Mouse (Mus musculus) ES-Bruce4 (cell line): ENCODE data around the gene Mef2a. TPM values are rescaled to one million over a fixed set of nuclear protein-coding genes. Genes with fewer than 3 reads are reported as not detected.

ENCODE experiments used
- H3K27ac ChIP-seq: 2 replicates; pipeline ENCODE4 v1.5.1; 2012; ENCODE audit warnings: low read length, inconsistent platforms; ENCODE audit not compliant: insufficient read depth
- H3K27me3 ChIP-seq: 2 replicates; pipeline ENCODE4 v1.6.1; 2012; ENCODE audit warnings: mild to moderate bottlenecking, low read length, inconsistent platforms; ENCODE audit not compliant: control insufficient read depth, poor library complexity, insufficient read depth, severe bottlenecking
- H3K36me3 ChIP-seq: 2 replicates; pipeline ENCODE4 v1.6.1; 2012; ENCODE audit warnings: inconsistent platforms, mild to moderate bottlenecking, low read length, moderate library complexity; ENCODE audit not compliant: control insufficient read depth, poor library complexity, insufficient read depth, severe bottlenecking
- H3K4me1 ChIP-seq: one replicate; pipeline ENCODE4 v1.8.1; 2011; ENCODE audit warnings: low read length; ENCODE audit not compliant: control insufficient read depth, insufficient read depth
- H3K4me3 ChIP-seq: 2 replicates; pipeline ENCODE4 v1.5.1; 2011; ENCODE audit warnings: low read depth, mild to moderate bottlenecking, low read length
- H3K9ac ChIP-seq: 2 replicates; pipeline ENCODE4 v1.6.1; 2012; ENCODE audit warnings: low read depth, mild to moderate bottlenecking, inconsistent platforms; ENCODE audit not compliant: poor library complexity, severe bottlenecking
- H3K9me3 ChIP-seq: replicated peaks from 2 replicates; pipeline ENCODE4 v1.6.1; 2012; ENCODE audit warnings: mild to moderate bottlenecking, low read length, inconsistent platforms; ENCODE audit not compliant: control insufficient read depth, poor library complexity, insufficient read depth, severe bottlenecking
- CTCF ChIP-seq: IDR thresholded peaks from one replicate; pipeline ENCODE4 v1.8.1; 2011; ENCODE audit warnings: low read depth, low read length
- EP300 ChIP-seq: IDR thresholded peaks from 2 replicates; pipeline ENCODE4 v1.6.1; 2011; ENCODE audit warnings: low read depth, low read length; ENCODE audit not compliant: insufficient read depth
- POLR2A ChIP-seq: IDR thresholded peaks from one replicate; pipeline ENCODE4 v1.8.1; 2011; ENCODE audit warnings: low read length; ENCODE audit not compliant: insufficient read depth
- polyA plus RNA-seq: library from polyadenylated mRNA; stranded (reverse); fragments of >200 nt; gene quantifications from 2 replicates; pipeline ENCODE4 v1.2.4, GENCODE M21; 2011; ENCODE audit warnings: low read depth; ENCODE audit not compliant: missing spikeins, insufficient read depth, insufficient read length

Mef2a gene
- polyA plus RNA-seq, 1 experiment = 29.5 TPM

- no peaks in the 10 kb centered on the region for H3K36me3 ChIP-seq
- no peak for TF ChIP-seq EP300
- no peak for TF ChIP-seq POLR2A
- no peak for TF ChIP-seq CTCF
- no peak overlapping the region for H3K4me3 ChIP-seq
Observed at GRCm38 (mm10) chr7:67390095-67390494, 17.4 kb upstream of the Mef2a start.

GRCm38 (mm10) chr7:67384942-67385872 lies 12.5 kb upstream of the Mef2a start:
- no peaks in the 10 kb centered on the region for H3K36me3 ChIP-seq
- TF ChIP-seq EP300 (no peak), CTCF (no peak), POLR2A (no peak)
- H3K4me1 ChIP-seq = no peaks in the 10 kb centered on the region
- H3K9me3 ChIP-seq = no peaks in the 10 kb centered on the region
- H3K9ac ChIP-seq = no peak overlapping the region
- no peak overlapping the region for H3K4me3 ChIP-seq
- H3K27ac ChIP-seq = no peak overlapping the region
- no peaks in the 10 kb centered on the region for H3K27me3 ChIP-seq

More at GRCm38 (mm10) chr7:67390095-67390494, 17.4 kb upstream of the Mef2a start:
- Histone ChIP-seq H3K27ac (no peak overlapping the region), H3K9me3 (no peaks in the 10 kb centered on the region), H3K27me3 (no peaks in the 10 kb centered on the region), H3K4me1 (no peaks in the 10 kb centered on the region), H3K9ac (no peak overlapping the region)

GRCm38 (mm10) chr7:67380174-67381129 lies 7.8 kb upstream of the Mef2a start:
- H3K27ac ChIP-seq = no peak overlapping the region
- TF ChIP-seq CTCF = no peak
- no peak for TF ChIP-seq EP300
- no peaks in the 10 kb centered on the region; the same call in 1 of the 2 replicates for H3K27me3 ChIP-seq
- no peaks in the 10 kb centered on the region for H3K36me3 ChIP-seq
- no peaks in the 10 kb centered on the region for H3K4me1 ChIP-seq
- no peaks in the 10 kb centered on the region for H3K9me3 ChIP-seq
- H3K4me3 ChIP-seq = no peak overlapping the region
- no peak overlapping the region for H3K9ac ChIP-seq

GRCm38 (mm10) chr7:67376796-67377195 lies 4.1 kb upstream of the Mef2a start:
- no peak for TF ChIP-seq CTCF
- no peak for TF ChIP-seq EP300
- TF ChIP-seq POLR2A = no peak
- no peaks in the 10 kb centered on the region; the same call in 1 of the 2 replicates for H3K27me3 ChIP-seq
- H3K27ac ChIP-seq = no peak overlapping the region
- H3K4me3 ChIP-seq = no peak overlapping the region
- H3K9ac ChIP-seq = no peak overlapping the region
- H3K9me3 ChIP-seq = no peaks in the 10 kb centered on the region
- H3K4me1 ChIP-seq = no peaks in the 10 kb centered on the region
- H3K36me3 ChIP-seq = no peaks in the 10 kb centered on the region

GRCm38 (mm10) chr7:67373975-67374374 lies 1.3 kb upstream of the Mef2a start:
- H3K27me3 ChIP-seq = no peaks in the 10 kb centered on the region; the same call in 1 of the 2 replicates
- TF ChIP-seq POLR2A (no peak), EP300 (no peak)
- no peaks in the 10 kb centered on the region for H3K36me3 ChIP-seq
- H3K4me3 ChIP-seq = no peak overlapping the region
- H3K9me3 ChIP-seq = no peaks in the 10 kb centered on the region
- H3K9ac ChIP-seq = 0 out of 2 replicates have a peak overlapping the region, but pooled peaks have one; percentile 97
- H3K4me1 ChIP-seq = no peaks in the 10 kb centered on the region
- no peak overlapping the region for H3K27ac ChIP-seq

- H3K9ac ChIP-seq = peak overlapping the region; percentile 97
- H3K4me1 ChIP-seq = no peaks in the 10 kb centered on the region
- H3K27me3 ChIP-seq = no peaks in the 10 kb centered on the region; the same call in 1 of the 2 replicates
- H3K27ac ChIP-seq = no peak overlapping the region
- TF ChIP-seq CTCF (no peak), EP300 (no peak), POLR2A (no peak)
- H3K9me3 ChIP-seq = no peaks in the 10 kb centered on the region
- peak overlapping the region; percentile 85 for H3K4me3 ChIP-seq
- H3K36me3 ChIP-seq = no peaks in the 10 kb centered on the region
Observed at GRCm38 (mm10) chr7:67373584-67373960, 914 bp upstream of the Mef2a start.
